In the genomic region with DNA sequence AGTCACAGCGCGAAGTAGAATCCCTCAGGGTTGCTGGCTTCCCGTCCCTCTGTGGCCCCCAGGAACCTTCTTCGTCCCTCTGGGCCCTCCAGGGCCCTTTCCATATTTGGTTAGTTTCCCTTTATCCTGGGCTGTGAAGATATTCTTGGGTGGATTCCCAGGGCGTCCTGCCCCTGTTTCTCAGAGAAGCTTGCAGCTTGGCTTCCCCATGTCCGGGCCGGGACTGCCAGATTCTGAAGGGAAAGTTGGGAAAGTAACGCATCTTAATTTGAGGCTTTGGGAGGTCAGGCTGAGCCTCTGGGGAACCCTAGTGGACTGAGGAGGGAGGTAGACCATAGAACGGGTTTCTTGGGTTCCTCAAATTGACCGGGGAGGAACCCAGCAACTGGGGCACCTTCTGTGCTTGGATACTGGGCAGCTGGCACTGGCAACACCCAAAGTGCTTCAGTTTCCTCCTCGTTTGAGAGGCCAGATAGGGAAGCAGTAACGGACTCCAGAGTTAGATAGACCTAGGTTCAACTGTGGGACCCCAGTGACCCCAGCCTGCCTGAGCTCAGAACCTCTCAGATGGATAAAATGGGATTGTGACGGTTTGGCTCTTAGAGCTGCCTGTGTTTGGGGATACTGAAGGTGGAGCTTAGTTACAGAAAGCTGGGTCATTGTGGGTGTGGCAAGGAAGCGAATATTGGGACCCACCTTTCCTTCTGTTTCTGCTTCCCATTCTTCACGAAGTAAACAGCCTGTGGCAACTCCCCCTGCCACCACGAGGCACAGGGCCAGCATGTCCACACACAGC, we compare ENCODE assay signal across 11 mouse cellular contexts. TPM values are rescaled to one million over a fixed set of nuclear protein-coding genes. Genes with fewer than 3 reads are reported as not detected.
DNase-seq lines count a peak whose midpoint lies in the region; ATAC-seq and TF ChIP-seq lines count a peak whose summit lies in the region.
"Had no signal": no experiment of that assay in that cellular context is flagged by ENCODE, and none has a peak within 500 bp of the region (broad histone marks: within the 10 kb centered on the region; RNA-seq: fewer than 3 reads in every experiment).

No protein-coding gene starts in this region.

- H3K9me3 ChIP-seq in forebrain, postnatal 0 days (ENCODE audit: low read length): no peaks in the 10 kb centered on the region
- H3K9me3 ChIP-seq: forebrain, embryonic 12.5 days; midbrain, embryonic 12.5 days had no signal

- peak; percentile 42; the same call in 1 of the 2 replicates for TF ChIP-seq POLR2A in heart, adult 2 months (IDR thresholded peaks at IDR 0.05; ENCODE audit: insufficient read depth, low read depth, low read length)
- no peak for TF ChIP-seq POLR2A in cortical plate, adult 2 months (IDR thresholded peaks at IDR 0.05; ENCODE audit: extremely low read depth, insufficient read depth, low read length)

- no peaks in the 10 kb centered on the region for H3K36me3 ChIP-seq in heart, adult 2 months (ENCODE audit: control insufficient read depth, insufficient read depth, low read length)
- H3K36me3 ChIP-seq in forebrain, postnatal 0 days (ENCODE audit: insufficient read depth): no peaks in the 10 kb centered on the region
- H3K36me3 ChIP-seq: forebrain, embryonic 12.5 days; midbrain, embryonic 12.5 days had no signal

- H3K79me2 ChIP-seq in heart, adult 2 months (replicated peaks; ENCODE audit: control insufficient read depth, insufficient read depth, low read length): no peaks in the 10 kb centered on the region

- intact Hi-C loops in heart, adult 2 months (cut with DNase I): no loop called here
- intact Hi-C loops in heart, postnatal 25 days (cut with DNase I): no loop called here

- no peak for ATAC-seq in forebrain, postnatal 0 days

- peak; percentile 61 to 62 for DNase-seq in heart, adult 2 months
- no peak for DNase-seq in heart, postnatal 4 days
- DNase-seq in heart, postnatal 25 days (ENCODE audit: low spot score): peak; percentile 44
- peak; percentile 55 for DNase-seq in lung, postnatal 14 days
- DNase-seq in kidney, postnatal 10 days: no peak
- no peak for DNase-seq in forebrain, postnatal 0 days
- no peak for DNase-seq in adrenal gland, postnatal 10 days
- DNase-seq: cerebellum, postnatal 36 days had no signal

- no peak overlapping the region for H3K9ac ChIP-seq in heart, adult 2 months (ENCODE audit: low read depth, low read length)
- H3K9ac ChIP-seq in forebrain, postnatal 0 days: no peak overlapping the region
- H3K9ac ChIP-seq: forebrain, embryonic 12.5 days; midbrain, embryonic 12.5 days had no signal

- TF ChIP-seq CTCF in heart, adult 2 months (IDR thresholded peaks at IDR 0.05): no peak
- TF ChIP-seq CTCF in cortical plate, adult 2 months (IDR thresholded peaks at IDR 0.05; ENCODE audit: extremely low read depth, insufficient read depth, low read length): no peak
- TF ChIP-seq CTCF in forebrain, postnatal 0 days (IDR thresholded peaks at IDR 0.05; ENCODE audit: low read depth): no peak

- WGBS in heart, adult 2 months: 51% methylated on average over 16 of the region's 16 CpGs
- 83% methylated on average over 16 of the region's 16 CpGs for WGBS in forebrain, postnatal 0 days

- H3K4me2 ChIP-seq in forebrain, postnatal 0 days (ENCODE audit: low read depth): no peak overlapping the region
- H3K4me2 ChIP-seq: forebrain, embryonic 12.5 days; midbrain, embryonic 12.5 days had no signal

- H3K27ac ChIP-seq in heart, adult 2 months: peak overlapping the region; percentile 84
- 0 out of 2 replicates have a peak overlapping the region, but pooled peaks have one; percentile 8 for H3K27ac ChIP-seq in cortical plate, adult 2 months (ENCODE audit: insufficient read depth, low read length)
- H3K27ac ChIP-seq in forebrain, postnatal 0 days (ENCODE audit: low read depth, low read length): no peak overlapping the region
- H3K27ac ChIP-seq: forebrain, embryonic 12.5 days; midbrain, embryonic 12.5 days had no signal

- H3K27me3 ChIP-seq in heart, adult 2 months (ENCODE audit: control insufficient read depth, insufficient read depth, low read length): no peaks in the 10 kb centered on the region
- H3K27me3 ChIP-seq in forebrain, postnatal 0 days (ENCODE audit: insufficient read depth, low read length): no peaks in the 10 kb centered on the region
- H3K27me3 ChIP-seq: forebrain, embryonic 12.5 days; midbrain, embryonic 12.5 days had no signal

- H3K4me1 ChIP-seq in heart, adult 2 months (ENCODE audit: control insufficient read depth, insufficient read depth, low read length): peaks cover 17% of the 10 kb centered on the region
- no peaks in the 10 kb centered on the region for H3K4me1 ChIP-seq in cortical plate, adult 2 months (ENCODE audit: control insufficient read depth, insufficient read depth, low read length)
- no peaks in the 10 kb centered on the region for H3K4me1 ChIP-seq in forebrain, postnatal 0 days (ENCODE audit: insufficient read depth)

- TF ChIP-seq EP300 in heart, adult 2 months (IDR thresholded peaks at IDR 0.05; ENCODE audit: insufficient read depth, low read depth, low read length): no peak

- H3K4me3 ChIP-seq in heart, adult 2 months: no peak overlapping the region
- H3K4me3 ChIP-seq in cortical plate, adult 2 months (ENCODE audit: insufficient read depth, low read length): no peak overlapping the region
- H3K4me3 ChIP-seq in forebrain, postnatal 0 days (ENCODE audit: low read depth, low read length): no peak overlapping the region
- H3K4me3 ChIP-seq: forebrain, embryonic 12.5 days; midbrain, embryonic 12.5 days had no signal

RNA-seq across cellular contexts. Expression of gene Comtd1, which starts 3.4 kb away (rescaled TPM):
- 1 to 10 TPM; 5.6 to 8.3 TPM for total RNA-seq in heart, adult 2 months (2021)
- polyA plus RNA-seq in heart, adult 2 months (2012; rRNA removed): 6.6 and 10.2 TPM in 2 replicates
- total RNA-seq in heart, postnatal 4 days (2021): 10 to 100 TPM; 16.9 to 25.9 TPM
- polyA plus RNA-seq in cortical plate, adult 2 months (2012; rRNA removed): 30.2 and 31.6 TPM in 2 replicates
- 1 to 10 TPM; 7.5 to 9.5 TPM for total RNA-seq in heart, postnatal 25 days (2021)
- 23.4 and 32.4 TPM in 2 replicates for total RNA-seq in forebrain, postnatal 0 days (2014; rRNA removed)
- polyA plus RNA-seq in forebrain, postnatal 0 days (2015; fragmentation: Nextera tagmentation; extraction: Ambion mirVana): 48.8 and 50.6 TPM in 2 replicates
- 10 to 100 TPM; 39.1 to 45.7 TPM for total RNA-seq in adrenal gland, postnatal 10 days (2021)

RNA-seq across cellular contexts. Expression of gene Vdac2, which starts 27.2 kb away (rescaled TPM):
- 100 to 1,000 TPM; 441 to 506 TPM for total RNA-seq in heart, adult 2 months (2021)
- 228 and 349 TPM in 2 replicates for polyA plus RNA-seq in heart, adult 2 months (2012; rRNA removed)
- 100 to 1,000 TPM; 606 to 622 TPM for total RNA-seq in heart, postnatal 4 days (2021)
- 179 and 183 TPM in 2 replicates for polyA plus RNA-seq in cortical plate, adult 2 months (2012; rRNA removed)
- 100 to 1,000 TPM; 494 to 528 TPM for total RNA-seq in heart, postnatal 25 days (2021)
- total RNA-seq in forebrain, postnatal 0 days (2014; rRNA removed): 201 and 204 TPM in 2 replicates
- 264 and 294 TPM in 2 replicates for polyA plus RNA-seq in forebrain, postnatal 0 days (2015; fragmentation: Nextera tagmentation; extraction: Ambion mirVana)
- 100 to 1,000 TPM; 276 to 322 TPM for total RNA-seq in adrenal gland, postnatal 10 days (2021)

Comparison
In these comparisons a context has a peak if more than half of its experiments do, and no peak if none do; other contexts are left out.
1. DNase-seq: peak in heart, adult 2 months (2 of 2), heart, postnatal 25 days (single experiment) and lung, postnatal 14 days (single experiment); none in heart, postnatal 4 days (single experiment), kidney, postnatal 10 days (single experiment), forebrain, postnatal 0 days (single experiment) and adrenal gland, postnatal 10 days (single experiment).